Mouse (Mus musculus) embryo, embryonic 9.5 days (tissue): ENCODE results near the gene Dnajb8.

ENCODE experiments used
- DNase-seq: peaks from one replicate; pipeline ENCODE4 v3.0.0-alpha.2; 2017; ENCODE audit errors: extremely low spot score

Dnajb8 gene

GRCm38 (mm10) chr6:88227537-88227936, 5.5 kb downstream of the Dnajb8 start:
- no peak for DNase-seq

- DNase-seq: no peak
Measured at GRCm38 (mm10) chr6:88229221-88229620, 7.2 kb downstream of the Dnajb8 start.

GRCm38 (mm10) chr6:88231821-88232220, 9.8 kb downstream of the Dnajb8 start:
- DNase-seq: no peak

GRCm38 (mm10) chr6:88232221-88232620, 10.2 kb downstream of the Dnajb8 start:
- no peak for DNase-seq

GRCm38 (mm10) chr6:88233996-88234395, 11.9 kb downstream of the Dnajb8 start:
- DNase-seq: peak; percentile 41

- DNase-seq: no peak
Measured at GRCm38 (mm10) chr6:88235461-88235860, 13.4 kb downstream of the Dnajb8 start.

GRCm38 (mm10) chr6:88235983-88236382, 13.9 kb downstream of the Dnajb8 start:
- DNase-seq: peak; percentile 62

GRCm38 (mm10) chr6:88236513-88236912, 14.4 kb downstream of the Dnajb8 start:
- no peak for DNase-seq

- DNase-seq: peak; percentile 68
Measured at GRCm38 (mm10) chr6:88242604-88243003, 20.5 kb downstream of the Dnajb8 start.

- no peak for DNase-seq
Measured at GRCm38 (mm10) chr6:88249231-88249630, 27.2 kb downstream of the Dnajb8 start.

- DNase-seq: no peak
Measured at GRCm38 (mm10) chr6:88251396-88251795, 29.3 kb downstream of the Dnajb8 start.

GRCm38 (mm10) chr6:88251798-88252478, 29.9 kb downstream of the Dnajb8 start:
- no peak for DNase-seq

GRCm38 (mm10) chr6:88254082-88254481, 32.0 kb downstream of the Dnajb8 start:
- DNase-seq: no peak

- no peak for DNase-seq
Measured at GRCm38 (mm10) chr6:88255435-88255834, 33.4 kb downstream of the Dnajb8 start.

GRCm38 (mm10) chr6:88259621-88260020, 37.6 kb downstream of the Dnajb8 start:
- DNase-seq: no peak

- no peak for DNase-seq
Measured at GRCm38 (mm10) chr6:88260645-88261044, 38.6 kb downstream of the Dnajb8 start.

GRCm38 (mm10) chr6:88262160-88262559, 40.1 kb downstream of the Dnajb8 start:
- peak; percentile 18 for DNase-seq

GRCm38 (mm10) chr6:88265355-88265754, 43.3 kb downstream of the Dnajb8 start:
- no peak for DNase-seq

GRCm38 (mm10) chr6:88266055-88266454, 44.0 kb downstream of the Dnajb8 start:
- no peak for DNase-seq

- DNase-seq: no peak
Measured at GRCm38 (mm10) chr6:88267068-88267467, 45.0 kb downstream of the Dnajb8 start.

- no peak for DNase-seq
Measured at GRCm38 (mm10) chr6:88267970-88268369, 45.9 kb downstream of the Dnajb8 start.

- no peak for DNase-seq
Measured at GRCm38 (mm10) chr6:88274623-88275022, 52.6 kb downstream of the Dnajb8 start.

- DNase-seq: no peak
Measured at GRCm38 (mm10) chr6:88276221-88276620, 54.2 kb downstream of the Dnajb8 start.

- DNase-seq: no peak
Measured at GRCm38 (mm10) chr6:88277242-88277641, 55.2 kb downstream of the Dnajb8 start.
